Mouse (Mus musculus) brain, embryonic 14.5 days (tissue): ENCODE measurements around the gene Nr1h3.

ENCODE experiments used
- CTCF ChIP-seq: fragments of 200-500 bp; IDR thresholded peaks from 2 replicates; pipeline ENCODE4 v1.5.1; 2012; ENCODE audit warnings: inconsistent platforms, mild to moderate bottlenecking, moderate library complexity, borderline replicate concordance; ENCODE audit not compliant: insufficient read depth, insufficient read length; ENCODE audit errors: extremely low read depth
- POLR2A ChIP-seq: fragments of 200-500 bp; IDR thresholded peaks from 2 replicates; pipeline ENCODE4 v1.6.1; 2012; ENCODE audit warnings: mild to moderate bottlenecking, inconsistent platforms, borderline replicate concordance; ENCODE audit not compliant: poor library complexity, insufficient read depth, insufficient read length, severe bottlenecking; ENCODE audit errors: extremely low read depth

- no peak for TF ChIP-seq POLR2A
- TF ChIP-seq CTCF: no peak
Observed at GRCm38 (mm10) chr2:91252001-91252400, 49.4 kb upstream of the Nr1h3 start.
